Mouse (Mus musculus): ENCODE data around the gene Tmod1. TPM values are rescaled to one million over a fixed set of nuclear protein-coding genes. Genes with fewer than 3 reads are reported as not detected.

Gene Tmod1
- polyA plus RNA-seq, 1 experiment from 2014 or later = 5.2 TPM

- H3K9me3 ChIP-seq (ENCODE audit: control insufficient read depth, low read length) = no peaks in the 10 kb centered on the region
- no peaks in the 10 kb centered on the region for H3K27me3 ChIP-seq (ENCODE audit: control insufficient read depth, insufficient read depth, low read length)
- no peak overlapping the region for H3K4me3 ChIP-seq (ENCODE audit: low read length)
- no peaks in the 10 kb centered on the region for H3K4me1 ChIP-seq (ENCODE audit: control insufficient read depth, insufficient read depth, low read length)
- H3K27ac ChIP-seq (ENCODE audit: low read depth, low read length) = no peak overlapping the region
- 78% methylated on average over 6 of the region's 6 CpGs for WGBS
- H3K4me2 ChIP-seq (replicated peaks; ENCODE audit: low read depth, low read length) = no peak overlapping the region
- no peak for ATAC-seq (ENCODE audit: low FRiP score, low TSS enrichment)
- H3K9ac ChIP-seq (ENCODE audit: low read depth, low read length) = no peak overlapping the region
- no peaks in the 10 kb centered on the region for H3K36me3 ChIP-seq (ENCODE audit: control insufficient read depth, insufficient read depth, low read length)
Measured at GRCm38 (mm10) chr4:46028224-46028623, 10.5 kb upstream of the Tmod1 start.

GRCm38 (mm10) chr4:46028781-46029180 is 10.0 kb upstream of the Tmod1 start:
- Histone ChIP-seq H3K9ac (ENCODE audit: low read depth, low read length) (no peak overlapping the region), H3K27ac (ENCODE audit: low read depth, low read length) (no peak overlapping the region), H3K4me3 (ENCODE audit: low read length) (no peak overlapping the region), H3K4me2 (replicated peaks; ENCODE audit: low read depth, low read length) (no peak overlapping the region), H3K27me3 (ENCODE audit: control insufficient read depth, insufficient read depth, low read length) (no peaks in the 10 kb centered on the region), H3K4me1 (ENCODE audit: control insufficient read depth, insufficient read depth, low read length) (no peaks in the 10 kb centered on the region), H3K9me3 (ENCODE audit: control insufficient read depth, low read length) (no peaks in the 10 kb centered on the region), H3K36me3 (ENCODE audit: control insufficient read depth, insufficient read depth, low read length) (no peaks in the 10 kb centered on the region)
- 76% methylated on average over 4 of the region's 4 CpGs for WGBS
- ATAC-seq (ENCODE audit: low FRiP score, low TSS enrichment) = no peak

- WGBS = 45% methylated on average over 9 of the region's 9 CpGs
- Histone ChIP-seq H3K27ac (ENCODE audit: low read depth, low read length) (no peak overlapping the region), H3K9me3 (ENCODE audit: control insufficient read depth, low read length) (no peaks in the 10 kb centered on the region), H3K27me3 (ENCODE audit: control insufficient read depth, insufficient read depth, low read length) (no peaks in the 10 kb centered on the region), H3K9ac (ENCODE audit: low read depth, low read length) (no peak overlapping the region), H3K4me1 (ENCODE audit: control insufficient read depth, insufficient read depth, low read length) (no peaks in the 10 kb centered on the region), H3K36me3 (ENCODE audit: control insufficient read depth, insufficient read depth, low read length) (no peaks in the 10 kb centered on the region), H3K4me2 (replicated peaks; ENCODE audit: low read depth, low read length) (no peak overlapping the region), H3K4me3 (ENCODE audit: low read length) (no peak overlapping the region)
- ATAC-seq (ENCODE audit: low FRiP score, low TSS enrichment) = peak; percentile 84
Measured at GRCm38 (mm10) chr4:46029552-46029951, 9.2 kb upstream of the Tmod1 start.

DNA sequence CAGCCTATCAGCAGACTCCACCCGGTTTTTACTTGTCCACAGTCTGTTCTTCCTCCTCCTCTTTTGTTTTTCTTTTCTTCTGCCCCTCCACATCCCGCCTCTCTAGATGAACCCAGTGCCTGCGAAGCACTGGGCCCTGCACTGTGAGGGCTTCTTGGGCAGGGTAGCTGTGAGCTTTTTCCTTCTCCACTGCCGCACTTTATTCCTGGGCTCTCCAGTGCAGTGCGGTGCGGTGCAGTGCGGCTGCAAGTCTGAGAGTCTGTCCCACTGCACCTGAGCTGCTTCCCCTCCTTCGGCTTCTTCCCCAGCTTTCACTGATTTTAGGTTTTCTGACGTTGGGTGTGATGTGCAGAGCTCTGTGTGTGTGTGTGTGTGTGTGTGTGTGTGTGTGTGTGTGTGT is 6.3 kb upstream of the Tmod1 start:
- H3K9ac ChIP-seq (ENCODE audit: low read depth, low read length) = no peak overlapping the region
- WGBS = 58% methylated on average over 9 of the region's 9 CpGs
- ATAC-seq (ENCODE audit: low FRiP score, low TSS enrichment) = no peak
- H3K27ac ChIP-seq (ENCODE audit: low read depth, low read length) = no peak overlapping the region
- no peak overlapping the region for H3K4me2 ChIP-seq (replicated peaks; ENCODE audit: low read depth, low read length)
- H3K4me1 ChIP-seq (ENCODE audit: control insufficient read depth, insufficient read depth, low read length) = no peaks in the 10 kb centered on the region
- no peaks in the 10 kb centered on the region for H3K9me3 ChIP-seq (ENCODE audit: control insufficient read depth, low read length)
- H3K27me3 ChIP-seq (ENCODE audit: control insufficient read depth, insufficient read depth, low read length) = peaks cover 3% of the 10 kb centered on the region; the same call in 1 of the 2 replicates
- H3K36me3 ChIP-seq (ENCODE audit: control insufficient read depth, insufficient read depth, low read length) = no peaks in the 10 kb centered on the region
- H3K4me3 ChIP-seq (ENCODE audit: low read length) = no peak overlapping the region

DNA sequence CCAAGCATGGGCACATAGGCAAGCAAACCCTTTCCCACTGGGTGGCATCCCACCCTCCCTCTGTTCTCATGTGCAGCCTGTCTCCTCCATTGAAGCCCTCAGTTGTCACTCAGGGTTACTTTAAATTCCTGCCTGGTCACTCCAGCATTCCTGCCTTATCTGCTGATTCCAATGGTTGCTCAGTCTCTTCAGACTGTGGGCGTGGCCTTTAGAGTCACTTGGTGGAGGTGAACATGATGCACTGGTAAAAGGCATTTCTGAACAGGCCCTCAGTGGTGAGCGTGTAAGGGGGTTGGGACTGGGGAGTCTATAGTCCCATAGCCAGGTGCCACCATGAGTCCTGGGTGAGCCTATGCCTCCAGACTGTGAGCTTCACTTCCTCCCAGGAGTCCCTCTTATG is 5.5 kb upstream of the Tmod1 start:
- no peak overlapping the region for H3K9ac ChIP-seq (ENCODE audit: low read depth, low read length)
- no peaks in the 10 kb centered on the region for H3K9me3 ChIP-seq (ENCODE audit: control insufficient read depth, low read length)
- peaks cover 10% of the 10 kb centered on the region for H3K27me3 ChIP-seq (ENCODE audit: control insufficient read depth, insufficient read depth, low read length)
- H3K4me2 ChIP-seq (replicated peaks; ENCODE audit: low read depth, low read length) = no peak overlapping the region
- 81% methylated on average over 2 of the region's 2 CpGs for WGBS
- H3K4me3 ChIP-seq (ENCODE audit: low read length) = no peak overlapping the region
- no peaks in the 10 kb centered on the region for H3K36me3 ChIP-seq (ENCODE audit: control insufficient read depth, insufficient read depth, low read length)
- H3K4me1 ChIP-seq (ENCODE audit: control insufficient read depth, insufficient read depth, low read length) = no peaks in the 10 kb centered on the region
- ATAC-seq (ENCODE audit: low FRiP score, low TSS enrichment) = no peak
- no peak overlapping the region for H3K27ac ChIP-seq (ENCODE audit: low read depth, low read length)

DNA sequence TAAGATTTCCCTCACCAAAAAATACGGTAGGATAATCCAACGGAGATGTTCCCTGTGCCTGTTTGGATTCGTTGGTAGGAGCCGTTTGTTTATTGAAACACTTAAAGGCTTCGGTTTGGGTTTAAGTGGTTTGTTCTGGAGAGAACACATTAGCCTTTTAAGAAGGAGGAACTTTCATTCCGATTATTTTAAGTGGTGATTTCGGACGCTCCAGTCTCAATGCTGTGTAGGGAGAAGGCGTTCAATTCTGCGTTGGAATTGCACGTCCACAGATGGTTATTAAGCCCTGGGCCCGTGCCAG is 194 bp upstream of the Tmod1 start:
- 14% methylated on average over 12 of the region's 12 CpGs for WGBS
- H3K9ac ChIP-seq (ENCODE audit: low read depth, low read length) = peak overlapping the region; percentile 52; the same call in 1 of the 2 replicates
- H3K36me3 ChIP-seq (ENCODE audit: control insufficient read depth, insufficient read depth, low read length) = no peaks in the 10 kb centered on the region
- H3K27me3 ChIP-seq (ENCODE audit: control insufficient read depth, insufficient read depth, low read length) = peaks cover 35% of the 10 kb centered on the region
- H3K4me1 ChIP-seq (ENCODE audit: control insufficient read depth, insufficient read depth, low read length) = peaks cover 14% of the 10 kb centered on the region; the same call in 1 of the 2 replicates
- no peak overlapping the region for H3K27ac ChIP-seq (ENCODE audit: low read depth, low read length)
- peak overlapping the region; percentile 67 for H3K4me3 ChIP-seq (ENCODE audit: low read length)
- no peaks in the 10 kb centered on the region for H3K9me3 ChIP-seq (ENCODE audit: control insufficient read depth, low read length)
- ATAC-seq (ENCODE audit: low FRiP score, low TSS enrichment) = no peak
- peak overlapping the region; percentile 98 for H3K4me2 ChIP-seq (replicated peaks; ENCODE audit: low read depth, low read length)

DNA sequence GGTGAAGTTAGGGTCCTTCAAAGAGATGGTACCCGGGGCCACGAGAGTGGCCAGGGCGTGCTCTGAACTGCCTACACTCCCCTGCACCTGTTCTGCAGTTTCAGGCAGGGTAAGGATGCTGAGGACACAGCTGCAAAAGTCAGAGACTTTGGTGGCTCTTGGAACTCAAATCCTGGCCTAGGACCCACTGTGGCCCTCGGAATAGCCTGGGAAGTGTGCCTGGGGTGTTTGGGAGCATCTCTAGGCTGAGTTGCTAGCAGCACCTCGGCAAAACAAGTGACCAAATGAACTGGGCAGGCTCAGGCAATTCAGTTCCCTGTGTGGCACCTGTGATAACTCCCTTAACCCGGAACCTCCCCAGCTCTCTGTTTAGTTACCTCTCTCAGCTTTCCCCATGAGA is 1.2 kb downstream of the Tmod1 start:
- Histone ChIP-seq H3K27me3 (ENCODE audit: control insufficient read depth, insufficient read depth, low read length) (peaks cover 35% of the 10 kb centered on the region), H3K4me1 (ENCODE audit: control insufficient read depth, insufficient read depth, low read length) (peaks cover 14% of the 10 kb centered on the region; the same call in 1 of the 2 replicates), H3K4me2 (replicated peaks; ENCODE audit: low read depth, low read length) (peak overlapping the region; percentile 98), H3K9ac (ENCODE audit: low read depth, low read length) (no peak overlapping the region), H3K4me3 (ENCODE audit: low read length) (peak overlapping the region; percentile 67), H3K36me3 (ENCODE audit: control insufficient read depth, insufficient read depth, low read length) (no peaks in the 10 kb centered on the region), H3K27ac (ENCODE audit: low read depth, low read length) (no peak overlapping the region), H3K9me3 (ENCODE audit: control insufficient read depth, low read length) (no peaks in the 10 kb centered on the region)
- WGBS = 14% methylated on average over 6 of the region's 6 CpGs
- ATAC-seq (ENCODE audit: low FRiP score, low TSS enrichment) = no peak

GRCm38 (mm10) chr4:46040594-46041192 is 2.0 kb downstream of the Tmod1 start:
- peaks cover 14% of the 10 kb centered on the region; the same call in 1 of the 2 replicates for H3K4me1 ChIP-seq (ENCODE audit: control insufficient read depth, insufficient read depth, low read length)
- no peak overlapping the region for H3K4me3 ChIP-seq (ENCODE audit: low read length)
- 22% methylated on average over 9 of the region's 9 CpGs for WGBS
- no peak overlapping the region for H3K27ac ChIP-seq (ENCODE audit: low read depth, low read length)
- peaks cover 35% of the 10 kb centered on the region for H3K27me3 ChIP-seq (ENCODE audit: control insufficient read depth, insufficient read depth, low read length)
- H3K4me2 ChIP-seq (replicated peaks; ENCODE audit: low read depth, low read length) = no peak overlapping the region; the same call in 1 of the 2 replicates
- no peak overlapping the region for H3K9ac ChIP-seq (ENCODE audit: low read depth, low read length)
- no peaks in the 10 kb centered on the region for H3K36me3 ChIP-seq (ENCODE audit: control insufficient read depth, insufficient read depth, low read length)
- no peaks in the 10 kb centered on the region for H3K9me3 ChIP-seq (ENCODE audit: control insufficient read depth, low read length)
- ATAC-seq (ENCODE audit: low FRiP score, low TSS enrichment) = 0 out of 2 replicates have a peak, but pooled peaks have one; percentile 14

DNA sequence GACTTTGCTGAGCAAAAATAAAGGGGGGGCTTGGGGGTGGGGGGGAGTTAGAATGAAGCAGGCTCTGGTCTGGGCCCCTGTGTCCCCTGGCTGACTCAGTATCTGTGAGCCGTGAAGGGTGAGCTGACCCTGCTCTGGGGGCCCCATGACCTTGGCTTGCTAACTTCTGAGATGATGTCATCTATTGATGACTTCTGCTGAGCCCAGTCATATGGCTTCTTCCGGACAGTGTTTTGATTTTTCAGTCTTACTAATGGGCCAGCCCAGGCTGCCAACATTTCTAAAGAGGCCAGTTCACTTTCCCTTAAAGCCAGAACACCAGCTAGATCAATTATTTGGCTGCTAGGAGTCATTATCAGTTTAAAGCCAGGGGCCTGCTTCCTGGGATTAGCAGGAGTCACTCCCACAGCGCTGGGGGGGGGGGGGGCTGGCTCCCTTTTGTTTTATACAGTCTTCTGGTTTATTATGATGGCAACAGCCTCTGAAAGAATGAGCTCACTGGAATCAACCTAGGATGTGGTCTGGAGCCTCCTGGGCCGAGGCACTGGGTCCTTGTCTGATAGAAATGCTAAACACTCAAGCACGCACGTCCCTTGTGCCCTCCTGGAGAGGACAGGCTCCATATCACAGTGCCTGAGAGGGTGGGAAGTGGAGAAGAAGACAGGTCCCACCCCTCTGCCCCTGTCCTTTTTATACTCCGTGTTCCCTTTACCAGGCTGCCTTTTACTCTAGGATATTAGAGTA is 3.2 kb downstream of the Tmod1 start:
- Histone ChIP-seq H3K4me2 (replicated peaks; ENCODE audit: low read depth, low read length) (no peak overlapping the region), H3K9ac (ENCODE audit: low read depth, low read length) (no peak overlapping the region), H3K9me3 (ENCODE audit: control insufficient read depth, low read length) (no peaks in the 10 kb centered on the region), H3K4me3 (ENCODE audit: low read length) (no peak overlapping the region), H3K27me3 (ENCODE audit: control insufficient read depth, insufficient read depth, low read length) (peaks cover 35% of the 10 kb centered on the region), H3K36me3 (ENCODE audit: control insufficient read depth, insufficient read depth, low read length) (no peaks in the 10 kb centered on the region), H3K27ac (ENCODE audit: low read depth, low read length) (no peak overlapping the region), H3K4me1 (ENCODE audit: control insufficient read depth, insufficient read depth, low read length) (peaks cover 14% of the 10 kb centered on the region; the same call in 1 of the 2 replicates)
- no peak for ATAC-seq (ENCODE audit: low FRiP score, low TSS enrichment)
- 41% methylated on average over 7 of the region's 7 CpGs for WGBS

Data from kidney, embryonic 14.5 days (tissue).